In genomic region chr11:118600168-118600567, GRCm38 (mm10) we compare ENCODE assay signal across 13 mouse cellular contexts.
DNase-seq lines count a peak whose midpoint lies in the region; ATAC-seq and TF ChIP-seq lines count a peak whose summit lies in the region.
"Had no signal": no experiment of that assay in that cellular context is flagged by ENCODE, and none has a peak within 500 bp of the region (broad histone marks: within the 10 kb centered on the region; RNA-seq: fewer than 3 reads in every experiment).

No protein-coding gene starts in this region.

- DNase-seq in cerebellum, postnatal 4 days (ENCODE audit: low spot score in 2 of 2), result no peak
- peak; percentile 70 to 86 for DNase-seq in cerebellum, adult 18-20 months
- DNase-seq in hindbrain, embryonic 10.5 days (ENCODE audit: low spot score), result no peak
- DNase-seq in midbrain, postnatal 0 days (ENCODE audit: low spot score), result peak; percentile 65
- no peak for DNase-seq in kidney, postnatal 4 days
- no peak for DNase-seq in MN1 (ENCODE audit: low spot score)
- no peak for DNase-seq in kidney, postnatal 25 days
- DNase-seq: gastrocnemius, postnatal 14 days; kidney, adult 18-20 months; lung, embryonic 14.5 days; right cerebral cortex, postnatal 14 days had no signal

- ATAC-seq in cerebellum, adult (ENCODE audit: insufficient number of reproducible peaks, low FRiP score, low TSS enrichment), result peak; percentile 41; the same call in 1 of the 2 replicates
- peak; percentile 11; the same call in 1 of the 2 replicates for ATAC-seq in midbrain, postnatal 0 days (ENCODE audit: low FRiP score)

- 0 out of 2 replicates have a peak overlapping the region, but pooled peaks have one; percentile 20 for H3K27ac ChIP-seq in hindbrain, embryonic 10.5 days
- H3K27ac ChIP-seq in midbrain, postnatal 0 days (ENCODE audit: low read depth, low read length), result 0 out of 2 replicates have a peak overlapping the region, but pooled peaks have one; percentile 38
- H3K27ac ChIP-seq: limb, embryonic 13.5 days had no signal

- H3K27me3 ChIP-seq in hindbrain, embryonic 10.5 days (ENCODE audit: insufficient read depth, poor library complexity, severe bottlenecking), result peaks cover 20% of the 10 kb centered on the region
- H3K27me3 ChIP-seq in midbrain, postnatal 0 days (ENCODE audit: insufficient read depth, low read length), result 0 out of 2 replicates have a peak, but pooled peaks cover 5% of the 10 kb centered on the region

- peaks cover 35% of the 10 kb centered on the region for H3K4me1 ChIP-seq in hindbrain, embryonic 10.5 days (replicated peaks)
- H3K4me1 ChIP-seq in midbrain, postnatal 0 days (ENCODE audit: insufficient read depth, low read length), result peaks cover 5% of the 10 kb centered on the region
- H3K4me1 ChIP-seq: limb, embryonic 13.5 days had no signal

- H3K4me2 ChIP-seq in midbrain, postnatal 0 days (ENCODE audit: low read depth, low read length, poor library complexity, severe bottlenecking), result no peak overlapping the region
- H3K4me2 ChIP-seq: limb, embryonic 13.5 days; lung, embryonic 14.5 days had no signal

- H3K4me3 ChIP-seq in hindbrain, embryonic 10.5 days, result no peak overlapping the region
- H3K4me3 ChIP-seq in midbrain, postnatal 0 days (ENCODE audit: low read depth, low read length), result no peak overlapping the region
- H3K4me3 ChIP-seq: limb, embryonic 13.5 days had no signal

- no peaks in the 10 kb centered on the region for H3K36me3 ChIP-seq in hindbrain, embryonic 10.5 days
- H3K36me3 ChIP-seq in midbrain, postnatal 0 days (ENCODE audit: insufficient read depth, low read length), result no peaks in the 10 kb centered on the region
- H3K36me3 ChIP-seq: limb, embryonic 13.5 days had no signal

- no peak overlapping the region for H3K9ac ChIP-seq in midbrain, postnatal 0 days (replicated peaks; ENCODE audit: low read length, poor library complexity, severe bottlenecking)
- H3K9ac ChIP-seq: limb, embryonic 13.5 days; lung, embryonic 14.5 days had no signal

- no peaks in the 10 kb centered on the region for H3K9me3 ChIP-seq in hindbrain, embryonic 10.5 days
- no peaks in the 10 kb centered on the region for H3K9me3 ChIP-seq in midbrain, postnatal 0 days (ENCODE audit: low read length)
- H3K9me3 ChIP-seq: limb, embryonic 13.5 days had no signal

- TF ChIP-seq CTCF in midbrain, postnatal 0 days (IDR thresholded peaks at IDR 0.05), result no peak

- WGBS in hindbrain, embryonic 10.5 days, result 4% methylated on average over 9 of the region's 9 CpGs
- 10% methylated on average over 6 of the region's 9 CpGs for WGBS in midbrain, postnatal 0 days

Comparison
In these comparisons a context has a peak if more than half of its experiments do, and no peak if none do; other contexts are left out.
1. DNase-seq: peak in cerebellum, adult 18-20 months (2 of 2) and midbrain, postnatal 0 days (single experiment); none in cerebellum, postnatal 4 days (0 of 2), hindbrain, embryonic 10.5 days (single experiment), kidney, postnatal 4 days (0 of 2), MN1 (single experiment) and kidney, postnatal 25 days (0 of 2).